Mouse (Mus musculus) left cerebral cortex, adult 6 months (tissue): ENCODE data around the gene Mzf1. TPM values are rescaled to one million over a fixed set of nuclear protein-coding genes. Genes with fewer than 3 reads are reported as not detected.

ENCODE experiments used
- long read RNA-seq, 2 experiments: library from polyadenylated mRNA; unstranded; transcript quantifications; one replicate each; pipeline ENCODE4 v2.0.0; 2019 to 2020
- polyA plus RNA-seq: library from polyadenylated mRNA; unstranded; fragments of <200 nt; fragmentation: Nextera tagmentation; gene quantifications from 2 replicates; pipeline ENCODE4 v1.2.3, GENCODE M21; 2021

Mzf1 gene
- polyA plus RNA-seq, result 6.9 and 8.3 TPM in 2 replicates
- long read RNA-seq, experiment 1, full-length matches to known transcripts, result 35 of 59 reads
- long read RNA-seq, experiment 1, partial matches to known transcripts, result 3 of 59 reads
- long read RNA-seq, experiment 1, other reads (novel, unspliced or antisense), result 21 of 59 reads
- long read RNA-seq, experiment 2, full-length matches to known transcripts, result 6 of 8 reads
- long read RNA-seq, experiment 2, partial matches to known transcripts, result 0 of 8 reads
- long read RNA-seq, experiment 2, other reads (novel, unspliced or antisense), result 2 of 8 reads

GRCm38 (mm10) chr7:13054287-13055010 is at the start of gene Mzf1:
Mzf1 (minus strand) TSS chr7:13054764.

GRCm38 (mm10) chr7:13095073-13095472 is 40.5 kb upstream of the Mzf1 start, which contains the start of gene Vmn1r85:
Vmn1r85 (minus strand) TSS chr7:13095173.

GRCm38 (mm10) chr7:13037901-13038555 is 16.5 kb downstream of the Mzf1 start, which contains the start of gene Ube2m:
Ube2m (minus strand) TSS chr7:13038275.

GRCm38 (mm10) chr7:13034148-13034977 is 20.2 kb downstream of the Mzf1 start, which contains the start of gene Chmp2a:
Chmp2a (minus strand) TSS chr7:13034807.

GRCm38 (mm10) chr7:13010005-13010908 is 44.3 kb downstream of the Mzf1 start, which contains the start of gene Zbtb45:
Zbtb45 (minus strand) TSS chr7:13010034.

GRCm38 (mm10) chr7:12998851-12999250 is 55.7 kb downstream of the Mzf1 start, which contains the start of gene Trim28:
Trim28 (plus strand) TSS chr7:12999114.

GRCm38 (mm10) chr7:12998053-12998452 is 56.5 kb downstream of the Mzf1 start, which contains the start of gene Slc27a5:
Slc27a5 (minus strand) TSS chr7:12998192.

Other genes starting within 250 kb of the Mzf1 start
- gene Zfp329, start 235.9 kb downstream of the Mzf1 start, polyA plus RNA-seq, result 9.1 and 9.8 TPM in 2 replicates
- 5.6 and 8.0 TPM in 2 replicates for gene Zfp110, start 220.0 kb downstream of the Mzf1 start, polyA plus RNA-seq
- 3.0 and 3.7 TPM in 2 replicates for gene Zfp128, start 173.6 kb downstream of the Mzf1 start, polyA plus RNA-seq
- 9.4 and 10.1 TPM in 2 replicates for gene Zscan22, start 156.9 kb downstream of the Mzf1 start, polyA plus RNA-seq
- 501 and 651 TPM in 2 replicates for gene Rps5, start 132.5 kb downstream of the Mzf1 start, polyA plus RNA-seq
- 0.72 and 0.75 TPM in 2 replicates for gene Rnf225, start 127.3 kb downstream of the Mzf1 start, polyA plus RNA-seq
- 2.1 and 2.2 TPM in 2 replicates for gene Zfp324, start 88.9 kb downstream of the Mzf1 start, polyA plus RNA-seq
- 3.5 and 3.7 TPM in 2 replicates for gene Zfp446, start 76.9 kb downstream of the Mzf1 start, polyA plus RNA-seq
- not detected in 2 replicates for gene Slc27a5, start 56.6 kb downstream of the Mzf1 start, polyA plus RNA-seq
- gene Trim28, start 55.6 kb downstream of the Mzf1 start, polyA plus RNA-seq, result 54.8 and 98.3 TPM in 2 replicates
- 7.8 and 11.4 TPM in 2 replicates for gene Zbtb45, start 44.7 kb downstream of the Mzf1 start, polyA plus RNA-seq
- 313 and 375 TPM in 2 replicates for gene Chmp2a, start 20.0 kb downstream of the Mzf1 start, polyA plus RNA-seq
- 24.0 and 50.3 TPM in 2 replicates for gene Ube2m, start 16.5 kb downstream of the Mzf1 start, polyA plus RNA-seq
- not detected in 2 replicates for gene Vmn1r85, start 40.4 kb upstream of the Mzf1 start, polyA plus RNA-seq
- gene Vmn1r86, start 65.2 kb upstream of the Mzf1 start, polyA plus RNA-seq, result not detected in 2 replicates
- not detected in 2 replicates for gene Vmn1r87, start 85.4 kb upstream of the Mzf1 start, polyA plus RNA-seq
- not detected in 2 replicates for gene Vmn1r88, start 104.8 kb upstream of the Mzf1 start, polyA plus RNA-seq
- not detected in 2 replicates for gene Vmn1r89, start 158.3 kb upstream of the Mzf1 start, polyA plus RNA-seq
- gene Lig1, start 222.5 kb upstream of the Mzf1 start, polyA plus RNA-seq, result 5.8 and 6.2 TPM in 2 replicates
- gene Zswim9, start 224.0 kb upstream of the Mzf1 start, polyA plus RNA-seq, result 3.3 and 3.5 TPM in 2 replicates